ENCODE assay signal across 14 mouse cellular contexts in the genomic region with DNA sequence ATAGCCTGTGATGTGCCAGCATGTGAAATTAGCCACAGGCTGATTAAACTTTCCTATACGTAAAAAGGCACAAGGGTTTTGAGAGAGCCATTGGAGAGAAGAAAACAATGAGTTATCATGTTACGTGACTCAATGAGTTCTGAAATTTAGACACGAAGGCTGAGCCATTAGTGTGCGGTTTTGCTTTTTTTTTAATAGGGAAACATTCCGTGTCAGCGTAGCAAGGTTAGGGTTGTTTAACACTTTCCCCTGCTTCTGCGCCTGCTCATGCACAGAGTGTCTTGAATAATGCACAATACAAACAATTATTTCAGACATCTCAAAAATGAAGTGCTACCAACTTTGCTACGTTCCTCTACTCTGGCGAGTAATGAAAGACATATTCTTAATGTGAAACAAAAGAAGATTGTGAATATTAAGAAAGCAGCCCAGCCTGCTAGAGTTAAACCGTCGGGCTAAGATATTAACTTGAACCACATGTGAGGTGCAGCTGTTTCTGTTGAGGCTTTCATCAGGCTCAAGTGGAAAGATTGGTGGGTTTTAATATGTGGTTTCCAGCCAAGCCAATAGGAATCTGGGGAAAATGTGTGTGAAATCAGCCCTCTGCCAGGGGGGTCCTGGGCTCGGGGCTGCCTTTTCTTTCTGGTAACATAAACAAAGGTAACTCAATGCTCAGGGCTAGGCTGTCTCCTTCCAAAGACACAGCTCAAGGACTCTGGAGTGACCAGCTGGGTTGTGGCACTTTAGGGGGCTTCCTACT.
DNase-seq lines count a peak whose midpoint lies in the region; ATAC-seq and TF ChIP-seq lines count a peak whose summit lies in the region.
"Had no signal": no experiment of that assay in that cellular context is flagged by ENCODE, and none has a peak within 500 bp of the region (broad histone marks: within the 10 kb centered on the region; RNA-seq: fewer than 3 reads in every experiment).

No protein-coding gene starts in this region.

- TF ChIP-seq POLR2A in thymus, adult 2 months (IDR thresholded peaks at IDR 0.05; ENCODE audit: control insufficient read depth, extremely low read depth, insufficient read depth, low read length, poor library complexity), result no peak

- peak; percentile 64 for DNase-seq in heart, adult 11 months
- no peak for DNase-seq in heart, adult 8-10 months (ENCODE audit: low spot score)
- peak; percentile 33 for DNase-seq in neural tube, embryonic 10.5 days (ENCODE audit: extremely low spot score, low spot score)
- no peak for DNase-seq in left cerebral cortex, postnatal 10 days (ENCODE audit: extremely low spot score in 1 of 2, low spot score in 2 of 2)
- DNase-seq in adrenal gland, postnatal 4 days (ENCODE audit: low spot score in 2 of 2), result no peak
- no peak for DNase-seq in thymus, adult 2 months
- DNase-seq: adrenal gland, postnatal 10 days; gastrocnemius, postnatal 36 days; kidney, adult 8-10 months; left cerebral cortex, postnatal 4 days; lung, adult 2 months had no signal

- H3K9ac ChIP-seq in neural tube, embryonic 15.5 days (replicated peaks), result no peak overlapping the region
- no peak overlapping the region for H3K9ac ChIP-seq in intestine, embryonic 16.5 days (ENCODE audit: low read depth, low read length)

- intact Hi-C loops in left cerebral cortex, postnatal 10 days (cut with DNase I), result no loop called here

- 55% methylated on average over 12 of the region's 12 CpGs for WGBS in neural tube, embryonic 15.5 days
- WGBS in intestine, embryonic 16.5 days, result 46% methylated on average over 12 of the region's 12 CpGs
- WGBS in thymus, adult 2 months, result 88% methylated on average over 12 of the region's 12 CpGs

- ATAC-seq in neural tube, embryonic 15.5 days (ENCODE audit: low FRiP score), result no peak
- no peak for ATAC-seq in intestine, embryonic 16.5 days
- ATAC-seq: forebrain, embryonic 16.5 days had no signal

- no peaks in the 10 kb centered on the region; the same call in 1 of the 2 replicates for H3K4me1 ChIP-seq in neural tube, embryonic 15.5 days
- no peaks in the 10 kb centered on the region for H3K4me1 ChIP-seq in intestine, embryonic 16.5 days (ENCODE audit: control insufficient read depth, insufficient read depth, low read length)
- no peaks in the 10 kb centered on the region for H3K4me1 ChIP-seq in thymus, adult 2 months (replicated peaks; ENCODE audit: control insufficient read depth, insufficient read depth, low read length)

- no peaks in the 10 kb centered on the region for H3K36me3 ChIP-seq in neural tube, embryonic 15.5 days
- H3K36me3 ChIP-seq in intestine, embryonic 16.5 days (ENCODE audit: control insufficient read depth, insufficient read depth, low read length), result no peaks in the 10 kb centered on the region
- no peaks in the 10 kb centered on the region for H3K36me3 ChIP-seq in thymus, adult 2 months (ENCODE audit: control insufficient read depth, insufficient read depth, low read length)

- H3K4me3 ChIP-seq in neural tube, embryonic 15.5 days (replicated peaks), result no peak overlapping the region
- H3K4me3 ChIP-seq in intestine, embryonic 16.5 days (ENCODE audit: low read length), result no peak overlapping the region
- no peak overlapping the region for H3K4me3 ChIP-seq in thymus, adult 2 months (ENCODE audit: control insufficient read depth, insufficient read depth, low read length)

- no peak overlapping the region for H3K4me2 ChIP-seq in neural tube, embryonic 15.5 days
- 0 out of 2 replicates have a peak overlapping the region, but pooled peaks have one; percentile 19 for H3K4me2 ChIP-seq in intestine, embryonic 16.5 days (ENCODE audit: low read depth, low read length)

- TF ChIP-seq CTCF in thymus, adult 2 months (IDR thresholded peaks at IDR 0.05; ENCODE audit: borderline replicate concordance, control insufficient read depth, extremely low read depth, insufficient read depth, low read length, poor library complexity), result no peak

- no peak overlapping the region for H3K27ac ChIP-seq in neural tube, embryonic 15.5 days (replicated peaks)
- no peak overlapping the region for H3K27ac ChIP-seq in intestine, embryonic 16.5 days (ENCODE audit: low read length)
- H3K27ac ChIP-seq in thymus, adult 2 months (ENCODE audit: control insufficient read depth, insufficient read depth, low read length), result no peak overlapping the region

- no peaks in the 10 kb centered on the region for H3K27me3 ChIP-seq in neural tube, embryonic 15.5 days (replicated peaks)
- no peaks in the 10 kb centered on the region for H3K27me3 ChIP-seq in intestine, embryonic 16.5 days (replicated peaks; ENCODE audit: control insufficient read depth, insufficient read depth, low read length)
- H3K27me3 ChIP-seq in thymus, adult 2 months (ENCODE audit: control insufficient read depth, insufficient read depth, low read length), result no peaks in the 10 kb centered on the region

- H3K9me3 ChIP-seq in neural tube, embryonic 15.5 days (replicated peaks), result no peaks in the 10 kb centered on the region
- no peaks in the 10 kb centered on the region for H3K9me3 ChIP-seq in intestine, embryonic 16.5 days (ENCODE audit: control insufficient read depth, low read length)

Comparison
In these comparisons a context has a peak if more than half of its experiments do, and no peak if none do; other contexts are left out.
1. DNase-seq: peak in heart, adult 11 months (single experiment) and neural tube, embryonic 10.5 days (single experiment); none in heart, adult 8-10 months (single experiment), left cerebral cortex, postnatal 10 days (0 of 2), adrenal gland, postnatal 4 days (0 of 2) and thymus, adult 2 months (single experiment).